Mouse (Mus musculus): ENCODE data around the gene Tbl1xr1. TPM values are rescaled to one million over a fixed set of nuclear protein-coding genes. Genes with fewer than 3 reads are reported as not detected.

Gene Tbl1xr1
- total RNA-seq, 2 experiments from 2014 or later, result 49.8 to 65.4 TPM

- intact Hi-C loops (cut with DNase I; ENCODE audit: low total_unique reads), result no loop called here
- DNase-seq, result no peak
These were observed 61.5 kb downstream of the Tbl1xr1 start for GRCm38 (mm10) chr3:22137793-22138579.

- DNase-seq, result no peak
These were observed 62.2 kb downstream of the Tbl1xr1 start for GRCm38 (mm10) chr3:22138580-22139099.

GRCm38 (mm10) chr3:22140111-22140658, 63.7 kb downstream of the Tbl1xr1 start:
- intact Hi-C loops (cut with DNase I; ENCODE audit: low total_unique reads), result loop anchor here (10.0 kb wide), 1 partner anchor 55 kb away; no protein-coding TSS in a partner anchor
- DNase-seq, result no peak

More at GRCm38 (mm10) chr3:22138580-22139099, 62.2 kb downstream of the Tbl1xr1 start:
- intact Hi-C loops (cut with DNase I; ENCODE audit: low total_unique reads), result no loop called here

- no peak for DNase-seq
- intact Hi-C loops (cut with DNase I; ENCODE audit: low total_unique reads), result loop anchor here (10.0 kb wide), 1 partner anchor 57 kb away; no protein-coding TSS in a partner anchor
These were observed 65.7 kb downstream of the Tbl1xr1 start for GRCm38 (mm10) chr3:22141984-22142719.

- intact Hi-C loops (cut with DNase I; ENCODE audit: low total_unique reads), result loop anchor here (10.0 kb wide), 1 partner anchor 58 kb away; no protein-coding TSS in a partner anchor
These were observed 66.6 kb downstream of the Tbl1xr1 start for GRCm38 (mm10) chr3:22142846-22143641.

GRCm38 (mm10) chr3:22144255-22144654, 67.8 kb downstream of the Tbl1xr1 start:
- intact Hi-C loops (cut with DNase I; ENCODE audit: low total_unique reads), result loop anchor here (10.0 kb wide), 1 partner anchor 59 kb away; no protein-coding TSS in a partner anchor
- no peak for DNase-seq

More at GRCm38 (mm10) chr3:22142846-22143641, 66.6 kb downstream of the Tbl1xr1 start:
- DNase-seq, result no peak

GRCm38 (mm10) chr3:22147433-22147927, 71.0 kb downstream of the Tbl1xr1 start:
- intact Hi-C loops (cut with DNase I; ENCODE audit: low total_unique reads), result loop anchor here (10.0 kb wide), 1 partner anchor 63 kb away; no protein-coding TSS in a partner anchor
- DNase-seq, result no peak

GRCm38 (mm10) chr3:22148306-22148932, 72.0 kb downstream of the Tbl1xr1 start:
- intact Hi-C loops (cut with DNase I; ENCODE audit: low total_unique reads), result loop anchor here (10.0 kb wide), 1 partner anchor 64 kb away; no protein-coding TSS in a partner anchor

GRCm38 (mm10) chr3:22150872-22151530, 74.5 kb downstream of the Tbl1xr1 start:
- intact Hi-C loops (cut with DNase I; ENCODE audit: low total_unique reads), result no loop called here
- no peak for DNase-seq

More at GRCm38 (mm10) chr3:22148306-22148932, 72.0 kb downstream of the Tbl1xr1 start:
- no peak for DNase-seq

GRCm38 (mm10) chr3:22152773-22153172, 76.3 kb downstream of the Tbl1xr1 start:
- DNase-seq, result no peak
- intact Hi-C loops (cut with DNase I; ENCODE audit: low total_unique reads), result no loop called here

- DNase-seq, result no peak
- intact Hi-C loops (cut with DNase I; ENCODE audit: low total_unique reads), result no loop called here
These were observed 78.1 kb downstream of the Tbl1xr1 start for GRCm38 (mm10) chr3:22154522-22154921.

- no peak for DNase-seq
- intact Hi-C loops (cut with DNase I; ENCODE audit: low total_unique reads), result no loop called here
These were observed 79.9 kb downstream of the Tbl1xr1 start for GRCm38 (mm10) chr3:22156397-22156796.

GRCm38 (mm10) chr3:22162948-22163347, 86.5 kb downstream of the Tbl1xr1 start:
- intact Hi-C loops (cut with DNase I; ENCODE audit: low total_unique reads), result no loop called here
- DNase-seq, result no peak

- no peak for DNase-seq
- intact Hi-C loops (cut with DNase I; ENCODE audit: low total_unique reads), result no loop called here
These were observed 91.4 kb downstream of the Tbl1xr1 start for GRCm38 (mm10) chr3:22167856-22168255.

- intact Hi-C loops (cut with DNase I; ENCODE audit: low total_unique reads), result no loop called here
- DNase-seq, result no peak
These were observed 92.0 kb downstream of the Tbl1xr1 start for GRCm38 (mm10) chr3:22168432-22168831.

- intact Hi-C loops (cut with DNase I; ENCODE audit: low total_unique reads), result no loop called here
- no peak for DNase-seq
These were observed 95.1 kb downstream of the Tbl1xr1 start for GRCm38 (mm10) chr3:22171526-22171925.

GRCm38 (mm10) chr3:22172410-22172809, 96.0 kb downstream of the Tbl1xr1 start:
- no peak for DNase-seq
- intact Hi-C loops (cut with DNase I; ENCODE audit: low total_unique reads), result no loop called here

GRCm38 (mm10) chr3:22173171-22173570, 96.7 kb downstream of the Tbl1xr1 start:
- intact Hi-C loops (cut with DNase I; ENCODE audit: low total_unique reads), result no loop called here
- DNase-seq, result no peak
